Mouse (Mus musculus) midbrain, embryonic 16.5 days (tissue): ENCODE results near the gene Olfr1224-ps1. TPM values are rescaled to one million over a fixed set of nuclear protein-coding genes. Genes with fewer than 3 reads are reported as not detected.
"Not testable (repeated sequence)": the region's sequence is repeated elsewhere in the genome, so short reads cannot be mapped to it uniquely, and the experiment has no call there.

Experiments used
- ATAC-seq: fragments of 200-750 bp; cut with Nextera tagmentation; 2 replicates; pipeline ENCODE4 v1.8.0; 2017; ENCODE audit warnings: moderate TSS enrichment
- H3K27ac ChIP-seq: fragments of 300-500 bp; sonication (generic); 2 replicates; pipeline ENCODE4 v1.5.1; 2014; ENCODE audit warnings: mild to moderate bottlenecking, low read length, mixed read lengths
- H3K27me3 ChIP-seq: fragments of 300-500 bp; sonication (generic); 2 replicates; pipeline ENCODE4 v1.6.1; 2014; ENCODE audit warnings: low read depth, low read length, mixed read lengths; ENCODE audit not compliant: control insufficient read depth, insufficient read depth
- H3K36me3 ChIP-seq: fragments of 300-500 bp; sonication (generic); 2 replicates; pipeline ENCODE4 v1.6.1; 2014; ENCODE audit warnings: mild to moderate bottlenecking, low read length, moderate library complexity, mixed read lengths; ENCODE audit not compliant: control insufficient read depth, insufficient read depth
- H3K4me1 ChIP-seq: fragments of 300-500 bp; sonication (generic); 2 replicates; pipeline ENCODE4 v1.6.1; 2014; ENCODE audit warnings: mild to moderate bottlenecking, low read length, mixed read lengths; ENCODE audit not compliant: control insufficient read depth, insufficient read depth
- H3K4me2 ChIP-seq: fragments of 300-500 bp; sonication (generic); 2 replicates; pipeline ENCODE4 v1.6.1; 2014; ENCODE audit warnings: mild to moderate bottlenecking, low read length, mixed read lengths
- H3K4me3 ChIP-seq: fragments of 300-500 bp; sonication (generic); 2 replicates; pipeline ENCODE4 v1.5.1; 2014; ENCODE audit warnings: low read depth, mild to moderate bottlenecking, low read length, moderate library complexity, mixed read lengths
- H3K9ac ChIP-seq: fragments of 300-500 bp; sonication (generic); 2 replicates; pipeline ENCODE4 v1.6.1; 2014; ENCODE audit warnings: low read depth, low read length, mixed read lengths
- H3K9me3 ChIP-seq: fragments of 300-500 bp; sonication (generic); replicated peaks from 2 replicates; pipeline ENCODE4 v1.6.1; 2014; ENCODE audit warnings: mild to moderate bottlenecking, low read length, mixed read lengths; ENCODE audit not compliant: control insufficient read depth, poor library complexity, severe bottlenecking
- WGBS: fragments of 180-500 bp; shearing (Covaris S2); extraction: QIAGEN DNeasy Blood & Tissue Kit; methylation state at CpG from one replicate; pipeline ENCODE4 v1.1.7; 2014; 5-methylcytosine and 5-hydroxymethylcytosine counted together
- polyA plus RNA-seq: library from polyadenylated mRNA; unstranded; fragments of >200 nt; fragmentation: Nextera tagmentation; extraction: Ambion mirVana; gene quantifications from 2 replicates; pipeline ENCODE4 v1.2.1, GENCODE M21; 2015

Olfr1224-ps1 gene
- not detected in 2 replicates for polyA plus RNA-seq

GRCm38 (mm10) chr2:89163991-89164390 lies at the start of gene Olfr1224-ps1:
Gene Olfr1224-ps1, minus strand, starts transcription at chr2:89164091.
- not testable (repeated sequence) for H3K4me2 ChIP-seq, H3K36me3 ChIP-seq, H3K4me1 ChIP-seq, H3K27ac ChIP-seq, H3K4me3 ChIP-seq, H3K27me3 ChIP-seq, ATAC-seq, H3K9ac ChIP-seq, H3K9me3 ChIP-seq
- WGBS: 97% methylated on average over 8 of the region's 8 CpGs

DNA sequence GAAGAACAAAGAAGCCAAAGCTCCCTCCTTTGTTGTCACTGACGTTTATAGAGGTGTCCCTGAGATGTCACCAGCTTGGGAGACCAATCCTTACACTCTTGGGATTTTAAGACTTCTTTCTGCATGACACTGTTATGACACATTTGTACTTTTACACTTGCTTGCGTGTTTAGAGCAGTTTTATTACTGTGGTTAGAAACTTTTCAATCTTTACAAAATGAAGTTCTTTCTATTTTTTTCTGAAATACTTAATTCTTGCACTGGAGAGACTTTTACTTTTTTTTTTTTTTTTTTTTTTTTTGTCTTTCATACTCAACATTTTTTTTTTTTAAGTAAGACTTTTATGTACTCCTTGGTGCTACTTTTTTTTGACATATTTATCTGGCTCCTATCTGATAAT lies 36.1 kb upstream of the Olfr1224-ps1 start, which contains the start of gene Olfr1226:
TSS of gene Olfr1226 (minus strand) at position 101 of the 400 bp plus-strand sequence.
- H3K36me3 ChIP-seq: no peaks in the 10 kb centered on the region
- ATAC-seq: no peak
- 52% methylated on average over 2 of the region's 2 CpGs for WGBS

DNA sequence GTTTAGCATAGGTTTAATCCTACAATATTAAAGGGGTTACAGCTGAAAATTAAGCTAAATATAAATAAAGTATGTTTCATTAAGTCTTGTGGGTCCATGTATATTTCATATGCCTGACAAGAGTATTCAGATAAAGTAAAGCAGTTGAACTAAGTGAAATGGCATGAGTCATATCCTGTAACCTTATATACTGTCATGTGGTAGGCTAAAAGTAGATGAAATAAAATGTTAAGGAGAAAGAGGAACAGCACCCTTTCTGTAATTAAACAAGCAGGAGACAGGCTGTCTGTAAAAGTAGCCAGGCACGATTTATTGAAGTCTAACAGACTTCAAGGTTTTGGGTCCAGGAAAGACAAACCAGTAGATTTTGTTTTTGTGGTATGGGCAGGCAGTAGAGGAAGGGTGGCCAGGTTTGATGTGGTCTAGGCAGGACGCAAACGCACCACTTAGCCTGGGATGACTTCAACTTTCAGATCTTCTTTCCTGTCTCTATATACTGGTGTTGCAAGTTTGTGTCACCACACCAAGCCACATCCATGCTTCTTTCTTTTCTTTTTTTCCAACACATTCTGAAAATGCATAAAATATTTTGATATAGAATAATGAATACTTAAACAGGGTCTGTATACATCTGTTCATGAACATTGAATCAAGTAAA lies 32.6 kb upstream of the Olfr1224-ps1 start:
- 90% methylated on average over 3 of the region's 3 CpGs for WGBS
- no peaks in the 10 kb centered on the region for H3K27me3 ChIP-seq

More for the DNA sequence above, 36.1 kb upstream of the Olfr1224-ps1 start, which contains the start of gene Olfr1226:
- H3K27ac ChIP-seq: no peak within 1 kb of the TSS
- no peak within 1 kb of the TSS for H3K4me2 ChIP-seq
- H3K27me3 ChIP-seq: no peaks in the 10 kb centered on the region
- no peaks in the 10 kb centered on the region for H3K4me1 ChIP-seq
- no peak within 1 kb of the TSS for H3K9ac ChIP-seq
- no peaks in the 10 kb centered on the region for H3K9me3 ChIP-seq
- no peak within 1 kb of the TSS for H3K4me3 ChIP-seq

GRCm38 (mm10) chr2:89174569-89174968 lies 10.7 kb upstream of the Olfr1224-ps1 start, which contains the start of gene Olfr1225:
Gene Olfr1225, minus strand, starts transcription at chr2:89174669.
- Histone ChIP-seq H3K4me3 (no peak within 1 kb of the TSS), H3K27me3 (no peaks in the 10 kb centered on the region), H3K27ac (no peak within 1 kb of the TSS), H3K4me1 (no peaks in the 10 kb centered on the region), H3K4me2 (no peak within 1 kb of the TSS), H3K9ac (no peak within 1 kb of the TSS), H3K36me3 (no peaks in the 10 kb centered on the region), H3K9me3 (no peaks in the 10 kb centered on the region)
- ATAC-seq: no peak
- 97% methylated on average over 1 of the region's 1 CpGs for WGBS

More for the DNA sequence above, 32.6 kb upstream of the Olfr1224-ps1 start:
- H3K9me3 ChIP-seq: no peaks in the 10 kb centered on the region
- no peak for ATAC-seq
- H3K27ac ChIP-seq: no peak overlapping the region
- no peak overlapping the region for H3K9ac ChIP-seq
- no peak overlapping the region for H3K4me3 ChIP-seq
- H3K36me3 ChIP-seq: no peaks in the 10 kb centered on the region
- no peak overlapping the region for H3K4me2 ChIP-seq
- H3K4me1 ChIP-seq: no peaks in the 10 kb centered on the region

DNA sequence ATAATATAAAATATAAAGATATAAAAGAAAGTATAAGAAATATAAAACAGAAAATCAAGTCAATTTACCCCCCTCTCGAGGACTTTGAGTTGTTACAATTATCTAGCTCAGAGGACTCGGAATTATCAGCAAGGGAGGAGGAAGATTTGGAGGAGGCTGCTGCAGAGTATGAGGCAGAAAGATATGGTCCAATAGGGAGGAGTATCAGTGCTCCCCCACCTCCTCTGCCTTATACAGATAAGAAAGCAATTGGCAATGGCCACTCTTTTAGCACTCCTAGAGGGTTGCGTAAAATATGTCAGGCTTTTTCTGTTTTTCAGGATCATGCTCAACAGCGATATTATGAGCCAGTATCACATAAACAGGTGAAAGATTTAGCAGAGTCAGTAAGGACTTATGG lies 820 bp upstream of the Olfr1224-ps1 start:
- H3K27ac ChIP-seq, H3K4me1 ChIP-seq, H3K9ac ChIP-seq, H3K4me3 ChIP-seq, H3K36me3 ChIP-seq, ATAC-seq, H3K4me2 ChIP-seq, H3K9me3 ChIP-seq, H3K27me3 ChIP-seq: not testable (repeated sequence)
- 93% methylated on average over 4 of the region's 4 CpGs for WGBS

- H3K9me3 ChIP-seq: no peaks in the 10 kb centered on the region
- no peak within 1 kb of the TSS for H3K4me3 ChIP-seq
- H3K4me2 ChIP-seq: no peak within 1 kb of the TSS
- H3K27me3 ChIP-seq: no peaks in the 10 kb centered on the region
- H3K27ac ChIP-seq: no peak within 1 kb of the TSS
- ATAC-seq: no peak
- WGBS: 73% methylated on average over 1 of the region's 1 CpGs
- no peak within 1 kb of the TSS for H3K9ac ChIP-seq
- no peaks in the 10 kb centered on the region for H3K36me3 ChIP-seq
- no peaks in the 10 kb centered on the region for H3K4me1 ChIP-seq
These were observed 12.4 kb downstream of the Olfr1224-ps1 start, which contains the start of gene Olfr1223 for GRCm38 (mm10) chr2:89151460-89151859. Gene Olfr1223, minus strand, starts transcription at chr2:89151560.

DNA sequence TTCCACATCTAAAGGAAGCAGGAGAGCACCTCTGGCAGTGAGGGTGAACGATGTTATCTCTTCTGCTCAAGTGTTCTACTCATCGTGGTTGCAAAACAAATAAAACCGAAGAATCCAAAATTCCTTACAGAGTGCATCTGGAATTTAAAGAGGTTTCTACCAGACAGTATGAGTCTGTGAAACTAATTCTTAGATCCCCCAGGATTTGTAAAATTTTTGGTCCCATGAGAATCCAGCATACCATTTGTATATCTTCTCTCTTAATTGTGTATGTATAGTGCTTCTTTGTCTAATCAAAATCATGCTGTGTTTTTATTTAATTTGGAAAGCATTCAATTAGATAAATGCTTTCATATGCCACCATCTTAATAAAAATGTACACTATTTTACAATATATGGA lies 30.9 kb downstream of the Olfr1224-ps1 start, which contains the start of gene Olfr1222:
TSS of gene Olfr1222 (minus strand) at position 101 of the 400 bp plus-strand sequence.
- Histone ChIP-seq H3K36me3 (no peaks in the 10 kb centered on the region), H3K9me3 (no peaks in the 10 kb centered on the region), H3K9ac (no peak within 1 kb of the TSS), H3K4me1 (no peaks in the 10 kb centered on the region), H3K27me3 (no peaks in the 10 kb centered on the region), H3K4me3 (no peak within 1 kb of the TSS), H3K27ac (no peak within 1 kb of the TSS), H3K4me2 (no peak within 1 kb of the TSS)
- 82% methylated on average over 3 of the region's 3 CpGs for WGBS
- ATAC-seq: no peak

- 90% methylated on average over 2 of the region's 2 CpGs for WGBS
These were observed 46.7 kb downstream of the Olfr1224-ps1 start, which contains the start of gene Olfr1221 for GRCm38 (mm10) chr2:89117183-89117582. Gene Olfr1221, minus strand, starts transcription at chr2:89117283.

GRCm38 (mm10) chr2:89106735-89107134 lies 57.2 kb downstream of the Olfr1224-ps1 start, which contains the start of gene Olfr1220:
Gene Olfr1220, minus strand, starts transcription at chr2:89106835.
- 80% methylated on average over 3 of the region's 3 CpGs for WGBS
- no peaks in the 10 kb centered on the region for H3K4me1 ChIP-seq
- ATAC-seq: no peak
- no peaks in the 10 kb centered on the region for H3K27me3 ChIP-seq
- H3K9ac ChIP-seq: no peak within 1 kb of the TSS
- H3K4me2 ChIP-seq: no peak within 1 kb of the TSS
- H3K36me3 ChIP-seq: no peaks in the 10 kb centered on the region
- H3K27ac ChIP-seq: no peak within 1 kb of the TSS
- no peak within 1 kb of the TSS for H3K4me3 ChIP-seq
- no peaks in the 10 kb centered on the region for H3K9me3 ChIP-seq

More at GRCm38 (mm10) chr2:89117183-89117582, 46.7 kb downstream of the Olfr1224-ps1 start, which contains the start of gene Olfr1221:
- Histone ChIP-seq H3K27ac (no peak within 1 kb of the TSS), H3K9me3 (no peaks in the 10 kb centered on the region; the same call in 1 of the 2 replicates), H3K4me1 (no peaks in the 10 kb centered on the region), H3K9ac (no peak within 1 kb of the TSS), H3K4me3 (no peak within 1 kb of the TSS), H3K27me3 (no peaks in the 10 kb centered on the region), H3K4me2 (no peak within 1 kb of the TSS), H3K36me3 (no peaks in the 10 kb centered on the region)
- ATAC-seq: no peak
